Mouse (Mus musculus): Measurements from ENCODE around the gene Rab2b.
A peak's percentile ranks its signal among the peaks of the same experiment; 100 is the strongest.

Rab2b gene

GRCm38 (mm10) chr14:52277210-52277609 lies 2.1 kb downstream of the Rab2b start:
- no peak for DNase-seq (ENCODE audit: low spot score)

- DNase-seq (ENCODE audit: low spot score): no peak
Observed at GRCm38 (mm10) chr14:52272781-52273180, 6.6 kb downstream of the Rab2b start.

- peak; percentile 97 for DNase-seq (ENCODE audit: low spot score)
Observed at GRCm38 (mm10) chr14:52257484-52258213, 21.7 kb downstream of the Rab2b start, which contains the start of gene Chd8. TSS of gene Chd8 (minus strand) at chr14:52257780.

GRCm38 (mm10) chr14:52256311-52257175 lies 22.8 kb downstream of the Rab2b start:
- peak; percentile 45 for DNase-seq (ENCODE audit: low spot score)

- no peak for DNase-seq (ENCODE audit: low spot score)
Observed at GRCm38 (mm10) chr14:52246129-52246528, 33.2 kb downstream of the Rab2b start.

GRCm38 (mm10) chr14:52244690-52245042 lies 34.7 kb downstream of the Rab2b start:
- DNase-seq (ENCODE audit: low spot score): no peak

- DNase-seq (ENCODE audit: low spot score): peak; percentile 100
Observed at GRCm38 (mm10) chr14:52244041-52244689, 35.2 kb downstream of the Rab2b start.

- no peak for DNase-seq (ENCODE audit: low spot score)
Observed at GRCm38 (mm10) chr14:52236216-52236615, 43.1 kb downstream of the Rab2b start.

GRCm38 (mm10) chr14:52235165-52235564 lies 44.2 kb downstream of the Rab2b start:
- no peak for DNase-seq (ENCODE audit: low spot score)

- no peak for DNase-seq (ENCODE audit: low spot score)
Observed at GRCm38 (mm10) chr14:52232249-52232648, 47.1 kb downstream of the Rab2b start.

GRCm38 (mm10) chr14:52225972-52226371 lies 53.4 kb downstream of the Rab2b start:
- no peak for DNase-seq (ENCODE audit: low spot score)

GRCm38 (mm10) chr14:52217261-52217660 lies 62.1 kb downstream of the Rab2b start:
- DNase-seq (ENCODE audit: low spot score): no peak
